Mouse (Mus musculus): ENCODE measurements around the gene D8Ertd738e. TPM values are rescaled to one million over a fixed set of nuclear protein-coding genes. Genes with fewer than 3 reads are reported as not detected.

The D8Ertd738e gene
- total RNA-seq, 2 experiments from 2014 or later: 25.5 to 79.2 TPM

DNA sequence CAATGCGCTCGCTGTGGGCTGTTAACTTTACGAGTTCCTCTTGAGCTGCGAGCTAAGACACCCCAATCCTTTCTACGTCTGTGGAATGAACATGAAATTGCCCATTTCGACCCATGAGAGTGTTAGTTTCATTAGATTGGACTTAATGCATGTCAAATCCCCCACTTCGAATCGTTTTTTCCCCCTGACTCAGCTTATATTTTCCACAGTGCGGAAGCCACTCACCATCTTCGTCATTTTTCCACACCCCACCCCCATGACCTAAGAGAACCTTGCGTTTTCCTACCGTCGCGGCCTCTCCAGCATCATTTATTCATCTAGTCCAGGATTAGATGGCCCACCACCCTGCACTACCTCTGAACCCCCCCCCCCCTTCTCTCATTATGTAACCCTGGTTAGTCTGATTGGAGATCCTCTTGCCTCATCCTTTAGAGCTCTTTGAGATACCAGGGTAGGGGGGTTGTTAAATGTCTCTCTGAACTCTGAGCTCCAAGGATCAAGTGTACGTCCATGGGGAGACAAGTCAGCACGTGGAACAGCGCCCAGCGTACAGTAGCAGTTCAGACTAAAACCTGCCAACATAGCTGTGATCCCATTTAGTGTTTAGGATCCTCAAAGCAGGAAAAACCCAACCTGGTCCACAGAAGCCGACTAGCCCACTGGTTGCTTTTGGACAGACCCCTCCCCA lies 11.8 kb downstream of the D8Ertd738e start:
- peak; percentile 7 for ATAC-seq (replicated peaks; ENCODE audit: low FRiP score, poor library complexity, severe bottlenecking)

DNA sequence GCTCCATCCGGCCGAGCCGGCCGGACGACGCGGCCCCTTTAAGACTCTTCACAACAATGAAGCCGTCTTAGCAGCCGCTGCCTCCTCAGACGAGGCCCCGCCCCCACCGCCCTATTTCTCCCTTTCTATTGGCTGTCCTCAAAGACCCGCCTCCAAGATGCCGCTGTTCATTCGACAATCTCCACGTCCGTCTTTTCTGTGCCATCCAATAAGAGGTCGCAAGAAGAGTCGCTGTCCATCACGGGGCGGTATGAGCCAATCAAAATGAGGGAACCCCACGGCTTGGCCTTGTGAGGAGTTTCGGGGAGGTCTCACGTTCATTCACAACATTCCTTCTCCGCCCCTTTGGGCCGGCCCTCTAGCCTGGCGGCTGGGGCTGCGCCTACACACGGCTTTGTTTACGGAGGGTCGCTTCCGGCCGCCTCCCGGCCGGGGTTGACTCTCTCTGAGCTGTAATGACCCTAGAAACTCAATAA lies 12.5 kb downstream of the D8Ertd738e start, which contains the start of gene Zswim4:
Gene Zswim4, minus strand, starts transcription at position 58 of the 476 bp plus-strand sequence.
- peak; percentile 95 for ATAC-seq (replicated peaks; ENCODE audit: low FRiP score, poor library complexity, severe bottlenecking)

DNA sequence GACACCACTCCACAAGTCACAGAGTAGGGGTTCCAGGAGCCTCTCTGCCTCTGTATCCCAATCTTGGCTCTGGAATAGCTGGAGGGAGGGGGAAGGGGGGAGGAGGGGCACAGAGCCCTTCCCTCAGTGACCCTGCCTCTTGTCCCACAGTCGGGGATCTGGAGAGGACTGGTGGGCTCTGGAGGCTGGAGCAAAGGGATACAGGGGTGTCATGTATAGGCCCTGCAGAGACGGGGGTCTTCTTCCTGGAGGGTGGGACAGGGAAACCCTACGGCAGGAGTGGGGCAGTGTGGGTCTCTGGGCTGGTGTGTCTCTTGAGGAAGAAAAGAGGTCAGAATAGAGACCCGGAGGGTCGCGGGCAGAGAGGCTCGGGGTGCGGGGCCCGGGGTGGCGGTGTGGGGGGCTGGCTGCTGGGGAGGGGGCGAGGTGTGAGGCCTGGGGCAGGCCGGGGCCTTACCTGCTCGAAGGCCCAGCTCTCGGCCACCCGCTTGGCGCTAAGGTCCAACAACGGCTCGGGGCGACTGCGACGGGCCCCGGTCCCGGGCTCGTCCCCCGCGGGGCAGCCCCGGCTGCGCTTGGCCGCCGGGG lies 13.0 kb downstream of the D8Ertd738e start:
- ATAC-seq (replicated peaks; ENCODE audit: low FRiP score, poor library complexity, severe bottlenecking): no peak

DNA sequence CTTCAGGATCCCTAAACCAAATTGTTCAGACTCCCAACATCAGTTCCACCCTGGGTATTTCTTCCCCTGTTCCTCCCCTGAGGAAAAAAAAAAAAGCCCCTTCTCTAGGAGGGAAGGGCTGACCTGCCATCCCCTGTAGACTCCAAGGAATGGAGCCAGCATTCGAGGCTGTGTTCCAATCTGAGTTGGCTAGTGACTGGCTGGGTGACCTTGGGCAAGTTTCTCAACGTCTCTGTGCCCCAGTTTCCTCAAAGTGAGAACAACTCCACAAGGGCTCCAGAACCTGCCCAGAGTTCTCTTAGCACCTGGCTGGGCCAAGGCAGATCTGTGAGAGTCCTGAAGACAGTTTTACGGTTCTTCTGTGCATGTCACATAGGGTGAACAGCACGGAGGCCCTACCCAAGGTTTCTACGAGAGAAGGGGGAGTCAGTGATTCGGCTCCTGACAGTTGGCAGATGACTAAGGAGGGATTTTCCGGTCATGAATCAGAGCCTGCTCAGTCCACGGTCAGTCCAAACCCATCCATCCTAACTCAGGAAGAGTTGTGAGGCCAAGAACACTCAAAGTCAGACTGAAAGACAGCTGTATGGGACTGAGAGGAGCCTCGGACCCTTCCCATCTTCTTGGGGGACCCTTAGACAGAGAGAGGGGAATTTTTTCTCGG lies 13.6 kb downstream of the D8Ertd738e start:
- no peak for ATAC-seq (replicated peaks; ENCODE audit: low FRiP score, poor library complexity, severe bottlenecking)

DNA sequence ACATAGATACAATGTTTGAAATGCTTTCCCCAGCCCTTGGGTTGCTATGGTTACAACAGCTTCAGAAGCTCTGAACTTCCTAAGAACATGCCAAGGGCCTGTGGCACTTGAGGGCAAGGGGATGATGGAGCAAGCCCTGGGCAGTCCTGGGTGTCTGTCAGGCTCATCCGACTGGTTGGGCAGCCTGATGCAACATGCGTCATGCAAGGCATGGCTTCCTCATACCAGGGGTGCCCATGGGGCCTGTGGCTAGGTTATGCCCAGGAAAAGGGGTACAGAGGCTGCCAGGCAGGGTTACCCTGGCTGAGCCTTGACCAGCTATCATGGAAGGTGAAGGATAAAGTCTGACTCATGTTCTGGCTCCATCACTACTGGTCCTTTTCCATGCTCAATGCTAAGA lies 16.5 kb downstream of the D8Ertd738e start:
- no peak for ATAC-seq (replicated peaks; ENCODE audit: low FRiP score, poor library complexity, severe bottlenecking)

DNA sequence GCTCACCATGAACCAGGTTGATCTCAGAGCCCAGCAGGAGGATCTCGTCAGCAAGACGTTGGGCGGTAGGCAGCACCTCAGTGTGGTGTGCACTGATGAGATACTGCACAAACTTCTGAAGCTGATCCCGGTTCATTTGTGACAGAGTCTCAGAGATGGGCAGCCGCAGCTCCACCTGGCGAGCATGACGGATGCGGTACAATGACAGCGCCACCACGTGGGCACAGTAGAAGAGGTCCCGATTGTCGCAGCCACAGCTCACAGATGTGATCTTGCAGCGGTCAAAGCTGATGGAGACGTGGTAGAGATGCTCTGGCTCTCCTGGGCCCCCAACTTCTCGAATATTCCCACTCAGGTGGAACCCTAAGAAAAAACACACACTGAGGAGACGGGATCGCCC lies 18.8 kb downstream of the D8Ertd738e start:
- ATAC-seq (replicated peaks; ENCODE audit: low FRiP score, poor library complexity, severe bottlenecking): no peak

DNA sequence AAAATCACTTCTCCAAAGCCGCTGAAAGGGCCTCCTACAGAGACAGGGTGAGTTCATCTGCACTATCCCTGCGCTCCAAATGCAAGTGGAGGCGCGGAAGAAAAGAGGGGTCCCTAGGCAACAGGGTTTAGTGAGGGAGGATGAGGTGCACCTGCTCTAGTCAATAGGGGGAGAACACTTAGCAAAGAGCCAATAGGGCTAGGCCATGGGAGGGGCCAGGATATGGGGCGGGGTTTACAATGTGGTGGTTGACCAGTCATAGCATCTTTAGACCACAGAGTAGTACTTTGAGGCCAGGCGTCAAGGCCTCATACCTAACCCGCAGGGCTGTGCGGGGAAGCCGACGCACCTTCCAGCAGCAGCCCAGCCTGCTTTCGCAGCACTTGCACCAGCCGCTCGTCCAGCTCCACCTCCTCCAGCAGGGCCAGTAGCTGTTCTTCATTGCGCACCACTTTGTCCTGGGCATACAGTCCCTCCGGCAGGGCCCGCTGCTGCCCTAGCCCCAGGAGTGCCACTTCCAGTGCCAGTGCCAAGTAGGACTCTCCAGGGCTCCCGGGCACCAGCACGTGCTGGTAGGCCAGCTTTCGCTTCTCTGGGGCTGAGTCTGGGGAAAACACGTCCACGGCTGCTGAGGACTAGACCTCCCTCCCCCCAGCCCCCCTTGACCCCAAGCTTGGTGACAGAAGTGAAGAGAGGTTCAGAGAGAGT lies 26.0 kb downstream of the D8Ertd738e start:
- ATAC-seq (replicated peaks; ENCODE audit: low FRiP score, poor library complexity, severe bottlenecking): no peak

DNA sequence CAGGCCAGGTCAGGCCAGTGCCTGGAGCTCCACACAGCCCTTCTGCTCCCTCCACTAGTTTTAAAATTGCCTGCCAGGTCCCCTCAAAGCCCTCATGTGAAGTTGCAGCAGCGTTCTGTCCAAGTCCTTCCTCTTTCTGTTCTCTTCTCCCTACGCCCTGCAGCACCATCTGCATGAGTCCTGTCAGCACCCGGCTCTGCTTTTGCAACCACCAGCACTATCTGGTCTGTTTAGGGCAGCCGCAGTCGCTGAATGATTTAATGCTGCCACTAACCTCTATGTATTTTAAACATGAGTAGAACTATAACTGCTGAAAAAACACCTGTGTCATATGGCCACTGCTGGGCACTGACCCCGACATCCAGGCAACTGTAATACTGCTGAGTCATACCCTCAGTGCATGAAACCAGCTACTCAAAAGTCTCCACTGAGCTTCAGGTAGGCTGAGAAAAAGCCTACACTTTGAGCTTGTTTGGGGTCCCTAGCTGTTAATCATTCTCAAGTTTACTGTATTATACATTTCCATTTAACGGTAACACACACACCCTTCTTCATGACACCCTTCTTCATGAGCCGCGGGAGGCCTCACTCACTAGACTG lies 26.9 kb downstream of the D8Ertd738e start:
- ATAC-seq (replicated peaks; ENCODE audit: low FRiP score, poor library complexity, severe bottlenecking): peak; percentile 65; the same call in 1 of the 2 replicates

DNA sequence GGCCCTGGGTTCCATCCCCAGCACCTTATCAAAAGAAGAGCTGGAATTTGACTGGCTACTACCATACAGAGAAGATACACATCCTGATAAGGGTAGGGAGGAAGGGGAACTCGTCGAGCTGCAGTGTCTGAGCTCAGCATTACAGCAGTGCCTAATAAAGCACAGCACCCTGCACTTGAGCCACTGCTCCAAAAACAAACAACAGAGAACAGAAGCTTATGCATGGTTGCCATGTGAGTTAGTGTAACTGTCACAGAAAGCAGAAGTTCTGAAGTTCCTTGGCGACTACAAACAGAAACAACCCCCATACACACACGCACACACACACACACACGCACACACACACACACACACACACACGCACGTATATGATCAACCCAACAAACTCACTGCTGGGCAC lies 29.4 kb downstream of the D8Ertd738e start:
- ATAC-seq (replicated peaks; ENCODE audit: low FRiP score, poor library complexity, severe bottlenecking): no peak

DNA sequence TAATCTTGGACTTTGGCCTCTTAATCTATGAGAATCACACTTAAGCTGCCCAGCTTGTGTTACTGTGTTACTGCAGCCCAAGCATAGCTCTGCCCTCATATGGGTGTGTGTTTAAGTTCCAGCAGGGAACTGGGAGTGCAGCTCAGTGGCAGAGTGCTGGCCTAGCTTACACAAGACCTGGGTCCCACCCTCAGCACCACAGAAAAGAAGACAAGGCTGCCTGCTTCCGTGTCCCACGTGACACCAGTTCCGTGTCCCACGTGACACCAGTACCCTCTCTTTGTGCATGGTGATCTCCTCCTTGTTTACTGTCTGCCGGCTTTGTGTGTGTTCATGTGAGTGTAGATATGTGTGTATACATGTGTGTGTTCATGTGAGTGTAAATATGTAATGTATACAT lies 31.4 kb downstream of the D8Ertd738e start:
- no peak for ATAC-seq (replicated peaks; ENCODE audit: low FRiP score, poor library complexity, severe bottlenecking)

DNA sequence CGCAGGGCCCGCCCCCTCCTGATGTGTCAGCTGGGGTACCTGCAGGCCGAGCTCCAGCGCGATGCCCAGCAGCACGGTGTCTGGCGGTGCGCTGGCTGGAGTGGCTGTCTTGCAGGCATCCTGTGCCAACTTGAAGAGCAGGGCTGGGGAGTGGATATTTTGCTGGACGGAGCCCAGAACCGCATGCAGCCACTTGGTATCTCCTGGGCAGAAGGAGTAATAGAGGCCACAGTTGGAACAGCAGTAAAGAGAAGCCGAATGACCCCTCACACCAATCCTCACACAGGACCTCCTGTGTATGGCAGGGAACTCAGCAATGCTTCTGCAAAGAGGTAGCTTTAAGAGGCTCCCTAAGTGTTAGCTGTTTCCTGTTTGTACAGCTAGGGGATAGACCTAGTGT lies 32.3 kb downstream of the D8Ertd738e start:
- ATAC-seq (replicated peaks; ENCODE audit: low FRiP score, poor library complexity, severe bottlenecking): no peak

DNA sequence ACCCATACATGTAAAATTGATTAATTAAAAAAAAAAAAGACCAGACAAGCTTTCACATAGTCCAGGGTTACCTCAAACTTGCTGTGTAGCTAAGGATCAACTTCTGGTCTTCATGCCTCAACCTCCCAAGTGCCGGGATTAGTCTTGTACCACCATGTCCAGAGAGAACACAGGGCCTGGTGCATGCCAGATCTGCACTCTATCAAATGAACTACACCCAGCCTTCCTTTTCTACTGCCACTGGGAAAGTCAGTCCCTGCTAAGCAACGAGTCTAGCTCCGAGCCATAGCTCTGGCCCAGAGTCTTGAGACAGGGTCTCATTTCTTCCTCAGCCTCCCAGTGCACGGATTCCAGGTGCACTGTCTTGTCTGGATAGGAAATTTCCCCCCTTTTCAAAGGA lies 36.2 kb downstream of the D8Ertd738e start:
- ATAC-seq (replicated peaks; ENCODE audit: low FRiP score, poor library complexity, severe bottlenecking): no peak

DNA sequence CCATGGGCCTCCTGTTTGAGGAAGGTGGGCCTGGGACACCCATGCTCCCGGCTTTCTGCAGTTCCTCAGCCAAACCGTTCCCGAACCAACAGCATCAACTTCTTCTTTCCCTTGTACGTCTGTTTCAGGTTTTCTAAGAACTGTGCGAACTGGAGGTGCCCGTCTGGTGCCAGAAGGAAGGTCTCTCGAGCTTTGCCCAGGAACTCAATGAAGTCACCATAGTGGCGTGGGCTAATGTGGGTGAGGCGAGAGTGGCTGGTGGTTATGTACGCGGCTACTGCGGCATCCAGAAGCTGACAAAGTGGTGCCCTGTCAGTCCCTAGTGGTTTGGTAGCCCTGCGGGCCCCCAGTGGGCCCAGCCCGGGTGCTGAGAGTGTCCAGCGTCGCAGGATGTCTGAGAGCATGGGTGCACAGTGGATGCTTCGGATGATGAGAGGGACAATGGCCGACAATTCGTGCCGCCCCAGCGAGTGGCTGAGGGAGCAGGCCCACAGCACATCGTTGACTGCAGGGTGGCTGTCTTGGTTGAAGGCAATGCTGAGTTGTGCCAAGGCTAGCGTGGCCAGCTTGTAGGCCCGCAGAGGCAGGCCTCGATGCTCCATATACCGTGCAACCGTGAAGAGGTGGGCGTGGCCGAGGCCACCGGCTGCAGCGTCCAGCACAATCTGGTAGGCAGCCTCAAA lies 37.5 kb downstream of the D8Ertd738e start:
- ATAC-seq (replicated peaks; ENCODE audit: low FRiP score, poor library complexity, severe bottlenecking): no peak

DNA sequence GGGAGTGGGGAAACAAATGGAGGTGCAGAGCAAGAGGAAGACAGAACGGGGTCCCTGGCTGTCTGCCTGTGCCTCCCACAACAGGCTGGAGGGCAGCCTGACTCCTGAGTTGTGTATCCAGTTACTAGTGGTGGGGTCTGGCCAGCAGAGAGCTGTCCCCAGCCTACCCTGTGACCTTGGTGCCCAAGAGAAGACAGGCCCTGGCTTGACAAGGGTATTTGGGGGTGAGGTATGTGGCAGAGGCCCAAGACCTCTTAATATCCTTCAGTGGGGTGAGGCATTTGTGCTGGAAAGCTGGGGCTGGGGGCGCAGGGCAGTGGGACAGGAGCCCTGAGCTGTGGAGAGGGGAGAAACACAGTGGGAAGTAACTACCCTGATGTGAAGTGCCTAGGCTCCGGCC lies 38.3 kb downstream of the D8Ertd738e start:
- no peak for ATAC-seq (replicated peaks; ENCODE audit: low FRiP score, poor library complexity, severe bottlenecking)

DNA sequence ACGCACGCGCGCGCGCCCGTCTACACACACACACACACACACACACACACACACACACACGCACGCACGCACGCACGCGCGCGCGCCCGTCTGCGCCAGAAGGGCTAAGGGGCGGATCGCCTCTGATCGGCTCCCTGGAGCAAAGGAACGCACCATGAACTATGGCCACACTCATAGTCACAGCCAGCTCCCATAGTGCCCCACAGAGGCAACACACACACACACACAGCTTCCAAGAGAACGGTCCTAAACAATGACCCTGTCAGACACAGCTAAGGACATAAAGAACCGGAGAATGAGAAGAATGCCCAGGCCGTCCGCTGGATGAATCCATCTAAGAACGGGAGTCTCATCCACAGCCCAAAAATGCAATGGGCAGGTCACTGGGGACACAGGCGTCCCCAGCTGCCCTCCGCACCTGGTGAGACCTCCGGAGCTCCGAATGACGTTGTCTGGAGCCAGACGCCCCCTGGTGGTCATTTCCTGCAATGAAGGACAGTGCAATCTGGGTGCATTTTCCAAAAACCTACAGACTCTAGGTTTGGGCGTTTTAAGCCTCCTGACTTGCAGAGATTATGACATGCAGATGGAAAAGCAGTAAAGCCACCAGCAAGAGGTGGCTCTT lies 39.2 kb downstream of the D8Ertd738e start:
- peak; percentile 61; the same call in 1 of the 2 replicates for ATAC-seq (replicated peaks; ENCODE audit: low FRiP score, poor library complexity, severe bottlenecking)

DNA sequence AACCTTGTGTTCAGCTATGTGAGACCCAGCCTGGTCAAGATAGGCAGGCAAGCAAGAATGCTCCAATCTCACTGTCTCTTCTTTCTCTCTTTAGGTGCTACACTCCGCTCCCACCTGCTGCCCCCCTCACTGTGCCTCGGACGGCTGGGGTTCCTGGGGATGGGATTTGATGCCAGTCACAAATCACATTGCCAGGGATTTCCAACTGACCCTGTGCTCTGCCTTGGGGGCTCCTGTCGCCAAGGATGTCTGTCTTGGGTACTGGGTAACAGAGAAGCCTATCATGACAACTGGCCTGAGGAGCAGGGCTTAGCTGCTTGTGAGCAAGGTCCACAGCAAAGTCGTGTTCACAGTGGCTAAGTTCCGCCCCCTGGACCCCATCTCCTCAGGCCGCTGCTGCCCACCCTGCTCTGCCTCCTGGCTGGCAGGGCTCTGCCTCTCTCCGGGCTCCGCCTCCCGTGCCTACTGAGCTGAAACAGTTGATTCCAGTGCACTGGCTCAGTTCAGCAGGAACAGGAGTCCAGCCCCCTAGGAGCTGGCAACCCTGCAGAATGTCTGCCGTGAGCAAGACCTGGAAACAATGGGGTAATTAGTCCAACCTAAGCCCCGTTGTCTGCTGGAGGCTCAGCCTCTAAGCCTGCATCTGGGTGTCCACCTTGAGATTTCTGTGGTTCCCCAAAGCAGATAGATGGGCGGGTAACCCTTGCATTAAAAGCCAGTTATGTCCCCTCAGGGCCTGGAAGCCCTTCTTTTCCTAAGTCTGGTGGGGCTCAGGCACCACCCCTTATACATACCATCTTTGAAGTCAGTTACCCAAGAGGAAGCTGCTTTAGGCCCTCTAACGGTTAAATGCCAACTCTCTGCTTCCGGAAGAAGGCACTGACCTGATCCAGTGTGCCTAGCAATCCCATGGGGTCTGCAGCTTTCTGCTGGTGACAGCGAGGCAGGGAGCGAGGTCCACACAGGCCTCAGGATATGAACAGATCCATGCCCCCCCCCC lies 40.8 kb downstream of the D8Ertd738e start:
- no peak for ATAC-seq (replicated peaks; ENCODE audit: low FRiP score, poor library complexity, severe bottlenecking)

DNA sequence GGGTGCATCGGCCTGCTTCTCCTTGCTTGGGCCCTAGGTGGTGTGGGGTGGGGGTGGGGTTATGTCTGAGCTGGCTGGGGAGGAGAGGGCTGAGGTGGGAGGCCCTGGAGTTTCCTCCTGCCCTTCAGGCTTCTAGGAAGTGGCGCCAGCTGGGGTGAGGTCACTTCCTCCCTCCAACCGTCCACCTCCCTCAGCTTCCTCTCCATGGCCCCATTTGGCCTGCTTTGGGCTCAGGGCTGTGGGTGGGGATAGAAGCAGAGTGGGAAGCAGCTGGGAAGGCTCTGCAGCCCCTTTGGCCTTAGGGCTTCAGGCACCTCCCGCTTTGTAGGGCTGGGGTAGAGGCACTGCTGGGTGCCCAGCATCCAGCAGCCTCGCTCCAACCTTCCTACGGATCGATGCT lies 41.7 kb downstream of the D8Ertd738e start:
- ATAC-seq (replicated peaks; ENCODE audit: low FRiP score, poor library complexity, severe bottlenecking): no peak

DNA sequence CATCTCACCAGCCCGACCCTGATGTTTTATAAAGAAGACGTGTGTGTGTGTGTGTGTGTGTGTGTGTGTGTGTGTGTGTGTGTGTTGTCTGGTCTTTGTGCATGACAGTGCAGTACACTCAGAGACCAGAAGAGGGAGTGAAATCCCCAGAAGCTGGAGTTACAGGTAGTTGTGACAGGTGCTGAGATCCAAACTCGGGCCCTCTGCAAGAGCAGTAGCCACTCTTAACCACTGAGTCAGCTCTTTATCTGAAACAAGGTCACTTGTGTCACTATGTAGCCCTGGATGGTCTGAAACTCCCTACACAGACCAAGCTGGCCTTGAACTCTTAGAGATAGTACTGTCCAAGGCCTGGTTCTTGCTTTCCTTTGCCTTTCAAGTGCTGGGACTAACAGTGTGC lies 42.9 kb downstream of the D8Ertd738e start:
- no peak for ATAC-seq (replicated peaks; ENCODE audit: low FRiP score, poor library complexity, severe bottlenecking)

All from erythroblast, adult 5-6 weeks (primary cell).